Mouse (Mus musculus) ES-Bruce4 (cell line): Measurements from ENCODE around the gene Ntrk3. TPM values are rescaled to one million over a fixed set of nuclear protein-coding genes. Genes with fewer than 3 reads are reported as not detected.

Experiments
- H3K27ac ChIP-seq: 2 replicates; pipeline ENCODE4 v1.5.1; 2012; ENCODE audit warnings: low read length, inconsistent platforms; ENCODE audit not compliant: insufficient read depth
- H3K27me3 ChIP-seq: 2 replicates; pipeline ENCODE4 v1.6.1; 2012; ENCODE audit warnings: mild to moderate bottlenecking, low read length, inconsistent platforms; ENCODE audit not compliant: control insufficient read depth, poor library complexity, insufficient read depth, severe bottlenecking
- H3K36me3 ChIP-seq: 2 replicates; pipeline ENCODE4 v1.6.1; 2012; ENCODE audit warnings: inconsistent platforms, mild to moderate bottlenecking, low read length, moderate library complexity; ENCODE audit not compliant: control insufficient read depth, poor library complexity, insufficient read depth, severe bottlenecking
- H3K4me1 ChIP-seq: one replicate; pipeline ENCODE4 v1.8.1; 2011; ENCODE audit warnings: low read length; ENCODE audit not compliant: control insufficient read depth, insufficient read depth
- H3K4me3 ChIP-seq: 2 replicates; pipeline ENCODE4 v1.5.1; 2011; ENCODE audit warnings: low read depth, mild to moderate bottlenecking, low read length
- H3K9ac ChIP-seq: 2 replicates; pipeline ENCODE4 v1.6.1; 2012; ENCODE audit warnings: low read depth, mild to moderate bottlenecking, inconsistent platforms; ENCODE audit not compliant: poor library complexity, severe bottlenecking
- H3K9me3 ChIP-seq: replicated peaks from 2 replicates; pipeline ENCODE4 v1.6.1; 2012; ENCODE audit warnings: mild to moderate bottlenecking, low read length, inconsistent platforms; ENCODE audit not compliant: control insufficient read depth, poor library complexity, insufficient read depth, severe bottlenecking
- CTCF ChIP-seq: IDR thresholded peaks from one replicate; pipeline ENCODE4 v1.8.1; 2011; ENCODE audit warnings: low read depth, low read length
- EP300 ChIP-seq: IDR thresholded peaks from 2 replicates; pipeline ENCODE4 v1.6.1; 2011; ENCODE audit warnings: low read depth, low read length; ENCODE audit not compliant: insufficient read depth
- POLR2A ChIP-seq: IDR thresholded peaks from one replicate; pipeline ENCODE4 v1.8.1; 2011; ENCODE audit warnings: low read length; ENCODE audit not compliant: insufficient read depth
- polyA plus RNA-seq: library from polyadenylated mRNA; stranded (reverse); fragments of >200 nt; gene quantifications from 2 replicates; pipeline ENCODE4 v1.2.4, GENCODE M21; 2011; ENCODE audit warnings: low read depth; ENCODE audit not compliant: missing spikeins, insufficient read depth, insufficient read length

The Ntrk3 gene
- polyA plus RNA-seq, 1 experiment = not detected

- Histone ChIP-seq H3K9me3 (no peaks in the 10 kb centered on the region), H3K27ac (no peak overlapping the region), H3K4me1 (no peaks in the 10 kb centered on the region), H3K4me3 (no peak overlapping the region), H3K36me3 (no peaks in the 10 kb centered on the region), H3K9ac (no peak overlapping the region), H3K27me3 (no peaks in the 10 kb centered on the region)
- TF ChIP-seq EP300 (no peak), POLR2A (no peak), CTCF (no peak)
These were observed 432.0 kb downstream of the Ntrk3 start for GRCm38 (mm10) chr7:78305770-78306169.

- H3K9me3 ChIP-seq = no peaks in the 10 kb centered on the region
- no peak for TF ChIP-seq POLR2A
- no peak for TF ChIP-seq EP300
- no peak for TF ChIP-seq CTCF
- no peak overlapping the region for H3K27ac ChIP-seq
- no peak overlapping the region for H3K9ac ChIP-seq
- no peaks in the 10 kb centered on the region for H3K4me1 ChIP-seq
- H3K36me3 ChIP-seq = no peaks in the 10 kb centered on the region
- H3K27me3 ChIP-seq = no peaks in the 10 kb centered on the region
- no peak overlapping the region for H3K4me3 ChIP-seq
These were observed 432.8 kb downstream of the Ntrk3 start for GRCm38 (mm10) chr7:78305029-78305428.

GRCm38 (mm10) chr7:78297290-78297689 is 440.5 kb downstream of the Ntrk3 start:
- TF ChIP-seq POLR2A = no peak
- TF ChIP-seq CTCF = no peak
- no peak for TF ChIP-seq EP300
- Histone ChIP-seq H3K27me3 (no peaks in the 10 kb centered on the region), H3K9me3 (no peaks in the 10 kb centered on the region), H3K9ac (no peak overlapping the region), H3K4me1 (no peaks in the 10 kb centered on the region), H3K4me3 (no peak overlapping the region), H3K27ac (no peak overlapping the region), H3K36me3 (no peaks in the 10 kb centered on the region)

GRCm38 (mm10) chr7:78294322-78294721 is 443.5 kb downstream of the Ntrk3 start:
- Histone ChIP-seq H3K27ac (no peak overlapping the region), H3K9ac (no peak overlapping the region), H3K4me1 (no peaks in the 10 kb centered on the region), H3K4me3 (no peak overlapping the region), H3K36me3 (no peaks in the 10 kb centered on the region), H3K27me3 (no peaks in the 10 kb centered on the region), H3K9me3 (no peaks in the 10 kb centered on the region)
- TF ChIP-seq EP300 = no peak

GRCm38 (mm10) chr7:78290186-78290585 is 447.6 kb downstream of the Ntrk3 start:
- H3K4me3 ChIP-seq = no peak overlapping the region
- H3K27me3 ChIP-seq = no peaks in the 10 kb centered on the region; the same call in 1 of the 2 replicates
- TF ChIP-seq EP300 (no peak), CTCF (no peak), POLR2A (no peak)
- H3K9me3 ChIP-seq = no peaks in the 10 kb centered on the region
- no peak overlapping the region for H3K9ac ChIP-seq
- H3K27ac ChIP-seq = no peak overlapping the region
- no peaks in the 10 kb centered on the region for H3K36me3 ChIP-seq
- no peaks in the 10 kb centered on the region for H3K4me1 ChIP-seq

GRCm38 (mm10) chr7:78286516-78287238 is 451.1 kb downstream of the Ntrk3 start:
- Histone ChIP-seq H3K9me3 (no peaks in the 10 kb centered on the region), H3K27me3 (no peaks in the 10 kb centered on the region; the same call in 1 of the 2 replicates), H3K9ac (no peak overlapping the region), H3K36me3 (no peaks in the 10 kb centered on the region), H3K27ac (no peak overlapping the region), H3K4me3 (no peak overlapping the region), H3K4me1 (no peaks in the 10 kb centered on the region)
- TF ChIP-seq POLR2A = no peak
- no peak for TF ChIP-seq CTCF
- no peak for TF ChIP-seq EP300
